Mouse (Mus musculus) layer of hippocampus, postnatal 14 days (tissue): ENCODE results near the gene Timp1. TPM values are rescaled to one million over a fixed set of nuclear protein-coding genes. Genes with fewer than 3 reads are reported as not detected.

Experiments used
- DNase-seq, 2 experiments: peaks; one replicate each; pipeline ENCODE4 v3.0.0; 2021 to 2022; ENCODE audit warnings: low spot score in 2 of 2, mixed read lengths in 1 of 2
- microRNA-seq, 2 experiments: library from miRNA; unstranded; fragments of <30 nt; microRNA quantifications; one replicate each; pipeline ENCODE4 v1.2.0; 2021
- total RNA-seq, 2 experiments: library from RNA; stranded (reverse); gene quantifications; 2 replicates each; pipeline ENCODE4 v1.2.3; 2021

The Timp1 gene
- total RNA-seq, 2 experiments from 2014 or later: 0.41 TPM; not detected in 1

DNA sequence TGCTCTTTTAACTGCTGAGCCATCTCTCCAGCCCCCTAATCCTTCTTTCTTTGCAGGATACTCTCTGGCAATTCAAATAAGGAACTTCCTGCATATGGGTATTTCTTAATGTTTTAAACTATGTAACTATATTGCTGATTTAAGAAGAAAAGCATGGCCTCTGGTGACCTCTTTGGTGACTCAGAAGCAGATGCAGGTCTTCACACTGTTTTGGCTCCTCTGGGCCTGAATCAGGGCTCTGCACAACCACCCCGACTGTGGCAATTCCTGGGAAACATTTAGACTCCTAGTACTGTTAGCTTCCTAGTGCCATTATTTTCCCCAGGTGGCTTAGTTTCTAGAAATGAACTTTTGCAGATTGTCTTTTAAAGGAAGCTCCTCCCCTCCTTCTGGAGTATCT, 53.5 kb downstream of the Timp1 start:
- DNase-seq: no peak

Small RNA genes within 50 kb of the gene (microRNA-seq; reads per million reads assigned to microRNA genes)
- gene Gm24824 (0 reads per million in 2 experiments), gene Mir5617 (5.1 to 8.1 reads per million in 2 experiments)

Other genes starting within 250 kb of the Timp1 start
- gene Uba1, start 211.8 kb upstream of the Timp1 start, total RNA-seq: 100 to 1,000 TPM; 380 to 412 TPM
- gene Cdk16, start 182.2 kb upstream of the Timp1 start, total RNA-seq: 100 to 1,000 TPM; 292 to 294 TPM
- 10 to 100 TPM; 81.9 to 82.7 TPM for gene Usp11, start 166.3 kb upstream of the Timp1 start, total RNA-seq
- 100 to 1,000 TPM; 195 to 200 TPM for gene Araf, start 72.4 kb upstream of the Timp1 start, total RNA-seq
- 100 to 1,000 TPM; 552 to 553 TPM for gene Syn1, start 50.8 kb downstream of the Timp1 start, total RNA-seq
- 10 to 100 TPM in 1 of 2 experiments, 1 to 10 TPM in 1; 9.5 to 11.3 TPM for gene Cfp, start 61.4 kb downstream of the Timp1 start, total RNA-seq
- 10 to 100 TPM; 46.1 to 47.8 TPM for gene Elk1, start 80.4 kb downstream of the Timp1 start, total RNA-seq
- gene Uxt, start 91.9 kb downstream of the Timp1 start, total RNA-seq: 10 to 100 TPM in 1 of 2 experiments, 1 to 10 TPM in 1; 9.4 to 11.3 TPM
- 10 to 100 TPM in 1 of 2 experiments, 1 to 10 TPM in 1; 9.0 to 10.8 TPM for gene Zfp182, start 192.2 kb downstream of the Timp1 start, total RNA-seq
- not detected for gene Spaca5, start 198.2 kb downstream of the Timp1 start, total RNA-seq
- 1 to 10 TPM; 3.3 to 3.8 TPM for gene Zfp300, start 219.4 kb downstream of the Timp1 start, total RNA-seq
- gene Ssxa1, start 245.7 kb downstream of the Timp1 start, total RNA-seq: not detected